Mouse (Mus musculus): Measurements from ENCODE around the gene Rdh11. TPM values are rescaled to one million over a fixed set of nuclear protein-coding genes. Genes with fewer than 3 reads are reported as not detected.
"Not testable (repeated sequence)": the region's sequence is repeated elsewhere in the genome, so short reads cannot be mapped to it uniquely, and the experiment has no call there.

Rdh11 gene
- polyA plus RNA-seq (2012; rRNA removed), result 14.2 and 19.0 TPM in 2 replicates

DNA sequence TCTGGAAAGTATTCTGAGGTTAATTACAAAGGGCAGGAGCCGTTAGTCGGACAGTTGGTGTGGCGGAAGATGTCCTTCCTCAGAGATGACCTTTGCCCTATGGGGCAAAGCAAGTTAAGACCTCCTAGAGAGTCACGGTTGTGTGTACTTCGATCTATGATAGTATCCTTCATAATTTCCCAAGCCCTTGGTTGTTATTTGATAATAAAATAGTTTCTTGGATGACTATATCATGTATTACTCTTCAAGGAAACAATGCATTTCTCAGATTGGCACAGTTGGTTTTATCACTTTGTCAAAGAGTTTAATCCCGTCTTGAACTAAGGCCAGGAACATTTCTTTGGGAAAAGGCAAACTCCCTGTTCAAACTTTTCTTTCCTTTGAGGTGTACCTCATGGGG is at the start of gene Rdh11:
Rdh11 (minus strand) TSS at position 101 of the 400 bp plus-strand sequence.
- no peak for DNase-seq (ENCODE audit: low spot score)

DNA sequence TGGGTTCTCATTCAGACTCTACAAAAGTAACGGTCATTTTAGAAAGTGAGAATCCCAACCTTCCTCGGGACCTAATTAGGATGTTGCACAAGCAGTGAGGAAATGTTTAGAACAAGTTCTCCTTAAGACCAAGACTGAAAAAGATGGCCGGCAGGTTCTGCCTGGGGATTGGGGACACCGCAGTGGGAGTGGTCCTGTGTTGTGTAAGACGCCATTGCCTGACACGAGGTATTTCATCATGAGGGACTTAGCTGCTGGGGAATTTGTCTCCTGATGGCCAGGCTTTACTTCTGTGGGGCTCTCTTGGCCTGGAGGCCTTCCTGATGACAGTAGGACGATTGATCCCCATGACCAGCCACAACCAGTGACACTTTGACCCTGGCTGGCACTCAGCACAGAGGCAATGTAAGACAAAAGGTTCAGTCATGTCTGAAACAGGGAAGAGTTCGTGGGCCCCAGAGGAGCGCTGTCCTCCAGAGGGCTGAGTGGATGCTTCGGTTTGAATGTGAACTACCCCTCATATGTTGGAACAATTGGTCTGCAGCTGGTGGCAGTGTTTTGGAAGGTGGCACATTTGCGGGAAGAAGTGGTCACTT is 43.5 kb upstream of the Rdh11 start:
- DNase-seq (ENCODE audit: low spot score), result no peak

DNA sequence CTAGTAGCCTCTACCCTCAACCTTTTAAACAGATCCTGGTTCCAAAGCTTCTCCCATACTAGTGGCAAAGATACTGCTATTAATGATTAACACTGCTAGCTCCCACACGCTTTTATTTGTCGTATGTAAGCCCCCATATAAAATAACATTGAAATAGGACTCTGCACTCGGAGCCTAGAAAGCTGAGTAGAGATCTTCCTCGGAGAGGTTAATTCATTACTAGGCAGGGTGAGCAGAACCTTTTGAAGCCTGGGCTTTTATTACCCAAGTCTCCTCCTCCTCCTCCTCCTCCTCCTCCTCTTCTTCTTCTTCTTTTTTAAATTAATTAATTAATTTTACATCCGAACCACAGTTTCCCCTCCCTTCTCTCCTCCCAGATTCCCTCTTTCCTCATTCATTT is 25.4 kb upstream of the Rdh11 start:
- no peak for DNase-seq (ENCODE audit: low spot score)

DNA sequence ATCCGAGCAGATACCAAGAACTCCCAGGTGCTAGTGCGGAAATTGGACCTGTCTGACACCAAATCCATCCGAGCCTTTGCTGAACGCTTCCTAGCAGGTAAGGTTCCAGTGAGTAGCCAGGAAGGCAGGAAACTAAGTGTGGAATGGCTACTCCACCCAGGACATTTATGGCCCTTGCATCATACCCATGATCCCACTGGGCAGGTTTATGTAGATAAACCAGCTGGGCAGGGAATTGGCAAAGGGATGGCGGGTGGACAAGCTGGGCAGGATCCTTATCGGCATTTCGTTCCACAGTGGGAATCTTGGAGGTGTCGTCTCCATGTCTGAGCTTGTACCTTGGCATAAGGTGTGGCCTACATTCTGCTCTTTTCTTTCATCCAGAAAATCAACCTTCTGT is 19.4 kb upstream of the Rdh11 start:
- DNase-seq (ENCODE audit: low spot score), result no peak

DNA sequence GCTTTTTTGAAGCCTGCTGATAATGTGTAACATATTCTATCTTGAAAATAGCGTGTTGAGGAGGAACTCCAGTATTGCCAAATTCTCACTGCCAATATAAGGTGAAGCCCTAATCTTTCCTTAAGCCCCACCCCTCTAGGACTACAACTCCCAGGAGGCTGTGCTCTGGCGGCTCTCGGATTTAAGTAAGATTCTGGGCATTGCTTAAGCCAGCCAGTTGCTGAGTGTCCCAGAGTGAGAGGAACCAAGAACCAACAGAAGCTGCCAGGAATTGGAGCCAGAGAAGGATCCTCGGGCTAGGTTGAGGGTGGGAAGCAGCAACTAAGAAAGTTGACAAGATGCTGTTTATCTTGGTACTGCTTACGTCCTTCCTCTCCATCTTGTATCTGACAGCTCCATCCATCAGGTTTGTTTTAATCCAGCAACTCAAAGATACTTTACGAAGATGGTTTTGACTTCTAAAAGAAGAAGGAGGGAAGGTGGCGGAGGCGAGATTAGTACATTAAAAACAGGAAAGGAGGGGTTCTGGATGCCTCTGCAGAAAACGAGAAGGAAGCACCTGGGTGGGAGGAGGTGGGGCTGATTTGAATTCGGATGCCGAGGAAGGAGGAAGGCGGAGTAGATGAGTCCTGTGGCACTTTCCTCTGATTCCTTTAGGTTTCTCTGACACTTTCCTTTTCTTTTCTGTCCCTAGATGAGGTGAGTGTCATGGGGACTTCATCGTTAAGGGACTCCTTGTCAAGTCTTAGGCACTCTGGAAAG is 16.8 kb upstream of the Rdh11 start, which contains the start of gene Rdh12:
Rdh12 (plus strand) TSS at position 212 of the 762 bp plus-strand sequence.
- DNase-seq (ENCODE audit: low spot score), result no peak

DNA sequence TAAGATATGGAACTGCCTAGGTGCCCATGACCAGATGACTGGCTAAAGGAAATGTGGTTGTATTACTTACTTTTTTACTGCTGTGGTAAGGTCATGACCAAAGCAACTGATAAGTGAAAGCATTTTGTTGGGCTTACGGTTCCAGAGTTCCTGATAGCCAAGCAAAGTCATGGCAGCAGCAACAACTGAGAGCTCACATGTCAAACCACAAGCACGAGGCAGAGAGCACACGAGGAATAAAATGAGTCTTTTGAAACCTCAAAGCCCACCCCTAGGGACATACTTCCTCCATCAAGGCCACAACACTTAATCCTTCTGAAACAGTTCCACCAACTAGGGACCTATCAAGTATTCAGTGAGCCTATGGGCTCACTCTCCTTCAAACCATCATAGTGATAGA is 9.8 kb upstream of the Rdh11 start:
- DNase-seq (ENCODE audit: low spot score), result no peak

DNA sequence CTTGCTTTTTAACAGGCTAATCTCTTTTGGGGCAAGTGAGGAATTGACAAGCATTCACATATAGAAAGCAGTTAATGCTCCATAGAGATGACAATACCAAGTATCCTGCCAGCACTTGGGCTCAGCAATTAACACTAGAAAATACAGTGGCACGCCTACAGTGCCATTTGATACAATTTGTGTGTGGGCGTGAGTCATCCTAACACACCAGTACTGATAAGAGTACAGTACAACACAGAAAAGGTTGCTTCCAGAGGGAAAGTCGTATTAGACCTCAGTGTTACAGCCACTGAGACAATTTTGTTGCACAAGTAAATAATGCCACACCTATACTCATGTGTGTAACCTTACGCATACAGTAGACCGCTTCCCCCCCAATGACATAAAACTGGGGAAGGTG is 5.0 kb upstream of the Rdh11 start:
- no peak for DNase-seq (ENCODE audit: low spot score)

DNA sequence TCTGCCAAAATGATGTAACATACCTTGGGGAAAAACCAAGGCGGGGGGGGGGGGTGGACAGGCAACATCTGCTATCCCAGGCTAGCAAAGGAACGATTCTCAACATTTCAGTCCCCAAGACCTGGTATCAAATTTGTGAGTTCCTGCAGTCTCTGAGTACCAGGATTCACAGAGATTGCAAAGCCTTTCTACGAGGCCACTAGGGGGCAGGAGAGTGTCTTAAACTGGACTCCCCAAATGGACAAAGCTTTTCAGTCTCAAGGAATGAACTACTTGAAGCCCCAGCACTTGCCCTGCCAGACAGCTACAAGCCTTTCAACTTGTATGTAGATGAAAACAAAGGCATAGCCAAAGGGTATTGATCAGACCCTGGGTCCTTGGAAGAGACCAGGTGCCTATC is 1.3 kb upstream of the Rdh11 start:
- no peak for DNase-seq (ENCODE audit: low spot score)

DNA sequence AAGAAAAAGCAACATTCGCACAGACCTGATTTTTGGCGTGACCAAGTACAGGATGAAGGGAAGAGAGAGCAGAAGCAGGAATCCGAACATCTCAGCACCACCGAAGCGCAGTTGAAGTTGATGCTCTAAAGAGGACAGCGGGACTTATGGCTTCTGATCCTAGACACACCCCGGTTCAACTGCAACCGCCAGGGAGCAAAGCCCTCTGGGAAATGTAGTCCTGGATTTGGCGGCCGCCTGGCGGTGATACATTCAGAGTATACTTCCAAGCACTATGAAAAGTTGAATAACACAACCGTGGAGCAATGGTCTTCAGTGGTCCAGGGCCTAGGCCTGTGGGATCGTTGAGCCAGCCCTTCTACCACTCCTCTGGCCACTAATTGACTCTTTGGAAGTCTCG is 392 bp downstream of the Rdh11 start:
- DNase-seq (ENCODE audit: low spot score), result peak; percentile 37

DNA sequence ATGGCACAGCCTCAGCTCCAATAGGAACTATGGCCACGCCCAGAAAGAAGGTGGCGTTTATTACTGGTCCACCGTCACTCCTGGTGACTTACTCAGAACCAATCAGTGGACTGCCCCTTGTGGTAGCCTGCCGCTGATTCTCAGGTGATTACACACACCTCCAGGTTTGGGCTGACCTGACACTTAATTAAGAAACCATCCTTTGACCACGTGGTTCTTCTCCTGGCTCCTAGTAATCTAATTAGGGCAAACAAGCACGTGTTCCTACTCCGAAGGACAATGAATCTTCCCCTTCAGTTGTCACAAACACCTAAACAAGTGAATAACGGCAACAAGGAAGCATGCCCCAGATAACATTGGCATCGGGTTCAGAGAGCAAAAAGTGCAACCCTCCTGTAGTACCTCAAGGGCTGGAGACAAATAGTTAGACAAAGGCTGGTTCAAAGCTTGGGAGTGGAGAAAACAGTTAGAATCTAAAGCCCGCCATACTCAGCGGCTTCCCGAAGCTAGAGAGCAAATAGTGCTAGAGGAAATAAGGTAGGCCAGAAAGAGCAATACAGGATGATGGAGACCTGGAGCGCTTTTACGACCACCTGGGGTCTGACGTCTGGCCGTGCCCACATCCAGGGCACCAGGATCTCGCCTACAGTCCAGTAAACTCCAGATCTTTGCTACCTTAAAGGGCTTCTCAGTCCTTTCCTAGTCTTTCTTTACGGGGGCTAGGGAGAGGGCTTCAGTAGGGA is 991 bp downstream of the Rdh11 start:
- DNase-seq (ENCODE audit: low spot score), result no peak

DNA sequence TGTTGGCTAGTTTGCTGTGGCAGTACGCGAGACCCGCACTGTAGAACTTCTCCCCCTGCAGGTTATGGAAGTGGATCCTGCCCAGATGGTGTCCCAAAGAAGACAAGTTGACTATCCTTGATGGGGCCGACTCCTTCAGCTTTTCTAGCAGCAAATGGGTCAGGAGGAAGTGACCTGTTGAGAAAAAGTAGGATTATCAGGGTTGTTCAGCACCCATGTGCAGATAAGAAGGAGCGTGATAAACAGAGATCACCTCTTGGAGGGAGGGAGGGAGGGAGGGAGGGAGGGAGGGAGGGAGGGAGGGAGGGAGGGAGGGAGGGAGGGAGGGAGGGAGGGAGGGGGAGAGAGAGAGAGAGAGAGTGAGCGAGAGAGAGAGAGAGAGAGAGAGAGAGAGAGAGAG is 6.9 kb downstream of the Rdh11 start:
- not testable (repeated sequence) for DNase-seq (ENCODE audit: low spot score)

DNA sequence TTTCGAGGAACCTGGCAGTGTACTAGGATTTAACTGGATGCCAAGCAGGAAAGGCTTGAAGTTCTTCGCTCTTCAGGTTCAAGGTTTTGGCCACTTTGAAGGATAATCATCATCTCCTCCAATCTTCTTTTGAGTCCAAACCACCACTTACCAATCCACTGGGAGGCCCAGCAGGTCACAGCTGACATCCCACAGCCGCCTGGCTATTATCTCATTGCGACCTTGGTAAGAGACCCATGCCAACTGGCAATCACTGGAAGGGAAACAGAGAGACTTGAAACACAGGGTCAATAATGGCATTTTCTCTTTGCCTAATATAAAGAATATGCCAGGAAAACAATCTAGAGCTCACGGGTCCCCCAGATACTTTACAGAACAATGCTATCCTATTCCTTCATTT is 16.1 kb downstream of the Rdh11 start:
- DNase-seq (ENCODE audit: low spot score), result no peak

DNA sequence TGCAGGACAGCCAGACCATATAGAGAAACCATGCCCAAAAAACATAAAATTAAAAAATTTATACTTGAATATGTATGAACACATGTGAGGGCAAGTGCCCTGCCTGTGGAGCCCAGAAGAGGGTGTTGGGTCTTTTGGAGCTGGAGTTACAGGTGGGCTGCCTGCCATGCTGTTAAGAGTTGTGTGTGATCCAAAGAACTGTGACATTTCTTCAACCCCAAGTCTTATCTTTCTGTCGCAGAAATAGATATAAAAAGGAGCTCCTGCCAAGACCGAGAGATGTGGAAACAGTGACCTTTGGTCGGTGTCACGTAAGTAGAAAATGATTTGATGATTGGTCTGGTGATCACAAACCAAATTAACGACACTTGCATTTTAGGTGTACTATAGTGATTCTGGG is 18.4 kb downstream of the Rdh11 start:
- DNase-seq (ENCODE audit: low spot score), result no peak

DNA sequence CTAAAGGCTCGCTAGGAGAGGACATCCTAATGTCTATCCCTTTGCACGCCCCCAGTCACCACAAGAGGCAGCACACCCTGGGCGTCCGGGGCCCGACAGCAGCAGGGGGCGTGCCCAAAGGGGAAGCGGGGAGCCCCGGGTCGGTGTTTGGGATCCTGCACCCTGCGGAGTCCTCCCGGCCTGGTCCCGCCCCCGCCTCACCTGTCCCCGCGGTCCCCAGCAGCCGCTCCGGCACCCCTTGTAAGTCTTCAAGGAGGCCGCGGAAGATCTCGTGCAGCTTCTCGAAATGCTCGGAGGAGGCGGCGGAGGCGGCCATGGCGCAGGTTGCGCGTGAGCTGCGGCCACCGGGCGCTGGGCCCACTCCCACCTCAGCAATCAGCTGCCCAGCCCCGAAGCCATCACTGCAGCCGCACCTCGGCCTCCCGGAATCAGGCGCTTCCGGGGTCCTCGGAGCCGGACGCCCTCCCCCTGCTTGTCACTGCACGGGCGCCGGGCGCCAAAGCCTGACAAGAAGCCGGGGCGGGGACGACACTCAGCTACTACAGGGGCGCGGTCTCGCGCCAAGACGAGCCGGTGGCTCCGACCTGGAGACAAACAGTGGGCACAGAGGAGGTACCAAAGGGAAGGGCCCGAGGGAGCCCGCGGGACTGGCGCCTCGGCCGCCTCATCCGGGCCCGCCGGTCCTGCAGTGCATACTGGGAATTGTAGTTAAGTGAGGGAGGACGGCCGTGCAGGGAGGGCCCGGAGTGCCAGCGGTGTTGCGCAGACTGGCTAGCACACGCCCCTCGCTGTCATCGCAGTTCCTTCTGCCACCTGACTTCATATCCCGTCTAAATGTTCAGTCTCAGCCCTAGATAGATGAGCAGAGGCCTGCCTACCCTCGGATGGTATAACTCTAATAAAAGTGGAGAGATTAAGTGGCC is 19.8 kb downstream of the Rdh11 start, which contains the start of gene Vti1b:
Vti1b (minus strand) TSS at position 649 of the 923 bp plus-strand sequence.
- peak; percentile 96 for DNase-seq (ENCODE audit: low spot score)

DNA sequence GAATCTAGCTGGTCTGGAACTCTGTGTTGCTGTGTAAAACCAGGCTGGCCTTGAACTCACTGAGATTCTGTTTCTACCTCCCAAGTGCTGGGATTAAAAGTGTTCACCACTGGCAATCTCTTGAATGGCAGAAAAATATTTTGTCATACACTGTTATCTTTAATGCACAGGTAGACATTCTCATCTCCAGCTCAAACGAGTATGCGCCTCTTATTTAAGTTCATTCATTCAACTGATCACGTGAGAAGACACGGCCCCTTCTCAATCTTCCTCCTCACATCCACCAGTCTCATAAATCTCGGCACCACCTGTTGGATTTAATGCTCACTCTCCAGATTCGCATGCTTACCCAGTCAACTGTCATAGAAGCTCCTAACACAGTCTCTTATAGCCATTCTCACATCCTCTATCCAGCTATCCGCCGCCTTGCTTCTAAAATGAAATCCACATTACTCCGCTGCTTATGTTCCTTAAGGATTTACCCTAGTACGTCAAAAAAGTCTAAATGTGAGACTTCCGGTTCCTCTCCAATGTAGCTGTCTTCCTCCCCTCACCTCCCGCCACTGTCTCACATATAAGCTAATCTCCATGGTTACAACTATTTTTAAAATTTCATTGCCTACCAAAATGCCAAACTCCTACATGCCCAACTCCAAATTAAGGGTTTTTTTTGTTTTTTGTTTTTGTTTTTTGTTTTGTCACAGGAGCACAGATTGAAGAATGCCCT is 20.7 kb downstream of the Rdh11 start:
- no peak for DNase-seq (ENCODE audit: low spot score)

DNA sequence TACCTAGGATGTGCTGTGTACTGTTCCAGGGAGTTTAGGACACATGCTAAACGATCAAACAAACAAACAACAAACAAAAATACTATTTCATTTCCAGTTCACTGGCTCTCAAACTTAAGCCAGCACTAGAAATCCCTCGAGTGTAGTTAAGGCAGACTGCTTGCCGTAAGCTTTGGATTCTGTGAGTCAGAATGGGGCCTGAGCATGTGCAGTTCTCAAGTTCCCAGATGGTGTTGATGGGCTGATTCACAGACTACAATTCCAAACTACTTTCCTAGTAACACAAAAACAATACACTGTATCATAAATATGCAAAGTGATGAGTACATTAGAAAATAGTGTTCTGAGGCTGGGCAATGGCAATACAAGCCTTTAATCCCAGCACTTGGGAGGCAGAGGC is 21.7 kb downstream of the Rdh11 start:
- no peak for DNase-seq (ENCODE audit: low spot score)

DNA sequence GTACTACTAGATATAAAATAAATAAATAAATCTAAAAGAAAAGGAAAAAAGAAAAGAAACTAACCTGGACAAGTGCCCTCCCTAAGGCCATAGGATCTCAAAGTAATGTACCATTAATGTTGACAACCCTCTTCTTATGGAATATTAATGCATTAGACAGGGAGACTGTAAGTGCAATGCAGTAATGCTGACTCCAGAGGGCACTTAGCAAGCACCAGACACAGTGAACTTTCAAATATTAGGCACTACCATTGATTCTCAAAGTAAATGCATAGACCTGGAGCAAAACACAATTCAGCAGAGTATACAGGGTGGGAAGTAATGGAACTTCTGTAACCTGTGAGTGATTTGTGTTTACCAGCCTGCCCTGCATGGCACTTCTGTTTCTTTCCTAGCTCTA is 22.9 kb downstream of the Rdh11 start:
- DNase-seq (ENCODE audit: low spot score), result no peak

DNA sequence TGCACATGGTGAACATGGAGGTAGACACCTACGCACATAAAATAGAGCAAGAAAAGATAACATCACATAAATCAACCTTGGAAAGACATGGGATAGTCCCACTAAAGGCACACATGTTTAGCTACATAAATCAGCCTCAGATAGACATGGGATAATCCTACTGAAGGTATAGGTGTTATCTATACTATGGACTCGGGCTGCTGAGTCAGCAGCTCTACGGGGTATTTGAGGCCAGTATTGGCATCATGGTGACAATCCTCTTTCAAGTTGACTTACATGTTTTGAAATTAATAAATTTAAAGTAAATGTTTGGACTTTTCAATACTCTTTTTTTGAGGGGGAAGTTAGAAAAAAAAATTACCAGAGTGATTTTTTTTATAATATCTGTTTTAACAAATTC is 29.2 kb downstream of the Rdh11 start:
- no peak for DNase-seq (ENCODE audit: low spot score)

DNA sequence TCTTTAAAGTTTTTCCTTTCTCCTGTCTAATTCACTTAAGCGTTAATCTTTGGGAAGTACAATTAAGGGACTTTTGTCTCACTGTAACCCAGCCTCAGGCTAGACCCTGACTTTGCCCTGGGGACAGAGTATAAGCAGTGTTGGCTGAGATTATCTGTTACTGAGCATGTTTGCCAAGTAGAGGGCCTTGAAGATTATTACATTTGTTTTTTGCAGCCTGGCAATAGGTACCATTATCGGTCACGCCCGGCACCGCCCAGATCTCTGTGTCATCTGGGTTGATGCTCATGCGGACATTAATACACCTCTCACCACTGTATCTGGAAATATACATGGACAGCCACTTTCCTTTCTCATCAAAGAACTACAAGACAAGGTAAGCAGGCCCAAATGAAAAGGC is 42.4 kb downstream of the Rdh11 start:
- no peak for DNase-seq (ENCODE audit: low spot score)

DNA sequence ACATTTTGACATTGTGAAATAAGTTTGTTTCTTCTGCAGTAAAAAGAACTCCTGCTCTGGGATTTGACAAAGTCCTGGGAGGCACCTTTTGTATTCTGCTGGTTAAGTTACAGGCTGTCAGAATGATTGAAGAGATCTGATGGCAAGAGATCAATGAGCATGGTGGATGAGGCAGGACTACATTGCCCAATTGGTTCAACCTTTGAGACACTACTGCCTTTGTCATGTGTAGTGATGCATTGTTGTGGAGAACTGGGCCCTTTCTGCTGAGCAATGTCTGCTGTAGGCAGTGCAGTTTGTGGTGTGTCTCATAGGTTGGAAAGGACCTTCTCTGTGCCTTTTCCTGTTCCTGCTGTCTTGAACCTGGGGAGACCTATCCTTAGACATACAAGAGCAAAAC is 50.7 kb downstream of the Rdh11 start:
- no peak for DNase-seq (ENCODE audit: low spot score)

DNA sequence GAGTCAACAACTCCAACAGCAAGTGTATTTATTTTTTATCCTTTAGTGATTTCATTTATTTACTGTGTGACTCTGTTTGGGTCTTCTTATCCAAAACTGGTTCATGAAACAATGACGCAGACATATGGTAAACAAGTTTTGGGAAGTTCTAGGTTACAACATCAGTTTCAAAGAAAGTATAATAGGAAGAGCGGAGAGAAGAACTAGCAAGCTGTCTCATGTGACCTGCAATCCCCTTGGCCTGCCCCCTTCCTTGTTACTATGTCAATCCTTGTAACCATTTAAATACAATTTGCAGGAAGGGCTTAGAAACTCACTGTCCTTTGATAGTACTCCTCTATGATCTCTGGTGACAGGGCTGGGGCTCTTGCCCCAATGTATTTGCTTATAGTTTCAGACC is 51.3 kb downstream of the Rdh11 start:
- no peak for DNase-seq (ENCODE audit: low spot score)
